Mouse (Mus musculus) colon, adult 2 months (tissue): ENCODE data around the gene Skint8. TPM values are rescaled to one million over a fixed set of nuclear protein-coding genes. Genes with fewer than 3 reads are reported as not detected.

Experiments used
- polyA plus RNA-seq: library from polyadenylated mRNA; depleted of rRNA; stranded (reverse); fragments of >200 nt; gene quantifications from 2 replicates; pipeline ENCODE4 v1.2.3, GENCODE M21; 2012; rRNA removed

The Skint8 gene
- not detected in 2 replicates for polyA plus RNA-seq

GRCm38 (mm10) chr4:111919092-111919491 lies at the start of gene Skint8:
TSS of gene Skint8 (plus strand) at chr4:111919392.

GRCm38 (mm10) chr4:111902775-111903174 lies 16.4 kb upstream of the Skint8 start, which contains the start of gene Slc5a9:
TSS of gene Slc5a9 (minus strand) at chr4:111902918.

GRCm38 (mm10) chr4:111972623-111973022 lies 53.4 kb downstream of the Skint8 start, which contains the start of gene Skint7:
TSS of gene Skint7 (plus strand) at chr4:111972923.

Other genes with a start within 250 kb of the Skint8 start
- 20.5 and 20.7 TPM in 2 replicates for gene Spata6, start 199.4 kb upstream of the Skint8 start, polyA plus RNA-seq
- gene Slc5a9, start 16.5 kb upstream of the Skint8 start, polyA plus RNA-seq: 8.7 and 14.3 TPM in 2 replicates
- not detected in 2 replicates for gene Skint7, start 53.5 kb downstream of the Skint8 start, polyA plus RNA-seq
- not detected in 2 replicates for gene Skint1, start 86.9 kb downstream of the Skint8 start, polyA plus RNA-seq
- gene Skint4, start 152.6 kb downstream of the Skint8 start, polyA plus RNA-seq: not detected in 2 replicates